Mouse (Mus musculus) lung, postnatal 10 days (tissue): ENCODE measurements at regions not wholly inside any gene's neighbourhood (a gene's known extent, or its start where the extent isn't known, plus 50 kb on each side); places are given as distances from the start of the nearest gene placed in this dataset.

Experiments
- DNase-seq: peaks from one replicate; pipeline ENCODE4 v3.0.0; 2021

GRCm38 (mm10) chr13:52416301-52416700, 114.8 kb downstream of the Diras2 start:
- no peak for DNase-seq

- DNase-seq, result no peak
Observed at GRCm38 (mm10) chr13:52422456-52422855, 108.6 kb downstream of the Diras2 start.

GRCm38 (mm10) chr13:52428527-52428926, 102.6 kb downstream of the Diras2 start:
- no peak for DNase-seq

- no peak for DNase-seq
Observed at GRCm38 (mm10) chr13:52436756-52437155, 94.3 kb downstream of the Diras2 start.

GRCm38 (mm10) chr13:52445513-52445912, 85.6 kb downstream of the Diras2 start:
- no peak for DNase-seq

GRCm38 (mm10) chr13:52448902-52449301, 82.2 kb downstream of the Diras2 start:
- no peak for DNase-seq

GRCm38 (mm10) chr13:52451486-52451885, 79.6 kb downstream of the Diras2 start:
- no peak for DNase-seq

- DNase-seq, result peak; percentile 20
Observed at GRCm38 (mm10) chr13:52452291-52452690, 78.8 kb downstream of the Diras2 start.
